Mouse (Mus musculus) neural tube, embryonic 11.5 days (tissue): Measurements from ENCODE around the gene Prpf3. TPM values are rescaled to one million over a fixed set of nuclear protein-coding genes. Genes with fewer than 3 reads are reported as not detected.

ENCODE experiments used
- ATAC-seq: fragments of 200-750 bp; cut with Nextera tagmentation; 2 replicates; pipeline ENCODE4 v1.8.0; 2017; ENCODE audit warnings: moderate number of reproducible peaks, mild to moderate bottlenecking, moderate TSS enrichment, moderate library complexity; ENCODE audit not compliant: insufficient read depth, low FRiP score, low TSS enrichment
- DNase-seq: peaks from one replicate; pipeline ENCODE4 v3.0.0-alpha.2; 2015; ENCODE audit warnings: low spot score
- H3K27ac ChIP-seq: fragments of 300-500 bp; sonication (generic); 2 replicates; pipeline ENCODE4 v1.5.1; 2014; ENCODE audit warnings: low read depth, mild to moderate bottlenecking, low read length
- H3K27me3 ChIP-seq: fragments of 300-500 bp; sonication (generic); 2 replicates; pipeline ENCODE4 v1.6.1; 2014; ENCODE audit warnings: mild to moderate bottlenecking, low read length, mixed read lengths; ENCODE audit not compliant: control insufficient read depth, insufficient read depth
- H3K36me3 ChIP-seq: fragments of 300-500 bp; sonication (generic); 2 replicates; pipeline ENCODE4 v1.6.1; 2014; ENCODE audit warnings: mild to moderate bottlenecking, low read length, moderate library complexity, mixed read lengths; ENCODE audit not compliant: control insufficient read depth, insufficient read depth
- H3K4me1 ChIP-seq: fragments of 300-500 bp; sonication (generic); 2 replicates; pipeline ENCODE4 v1.6.1; 2014; ENCODE audit warnings: low read length, mixed read lengths; ENCODE audit not compliant: control insufficient read depth, insufficient read depth
- H3K4me2 ChIP-seq: fragments of 300-500 bp; sonication (generic); 2 replicates; pipeline ENCODE4 v1.6.1; 2014; ENCODE audit warnings: low read depth, mild to moderate bottlenecking, moderate library complexity
- H3K4me3 ChIP-seq: fragments of 300-500 bp; sonication (generic); 2 replicates; pipeline ENCODE4 v1.5.1; 2014; ENCODE audit warnings: low read depth, low read length
- H3K9ac ChIP-seq: fragments of 300-500 bp; sonication (generic); 2 replicates; pipeline ENCODE4 v1.6.1; 2014; ENCODE audit warnings: mild to moderate bottlenecking, low read length
- H3K9me3 ChIP-seq: fragments of 300-500 bp; sonication (generic); 2 replicates; pipeline ENCODE4 v1.6.1; 2016; ENCODE audit warnings: low read length; ENCODE audit not compliant: control insufficient read depth
- WGBS: fragments of 180-500 bp; shearing (Covaris S2); extraction: QIAGEN DNeasy Blood & Tissue Kit; methylation state at CpG from one replicate; pipeline ENCODE4 v1.1.7; 2014; 5-methylcytosine and 5-hydroxymethylcytosine counted together
- polyA plus RNA-seq: library from polyadenylated mRNA; unstranded; fragments of >200 nt; fragmentation: Nextera tagmentation; extraction: Ambion mirVana; gene quantifications from 2 replicates; pipeline ENCODE4 v1.2.1, GENCODE M21; 2014

Prpf3 gene
- polyA plus RNA-seq, 1 experiment from 2014 or later = 69.6 TPM

DNA sequence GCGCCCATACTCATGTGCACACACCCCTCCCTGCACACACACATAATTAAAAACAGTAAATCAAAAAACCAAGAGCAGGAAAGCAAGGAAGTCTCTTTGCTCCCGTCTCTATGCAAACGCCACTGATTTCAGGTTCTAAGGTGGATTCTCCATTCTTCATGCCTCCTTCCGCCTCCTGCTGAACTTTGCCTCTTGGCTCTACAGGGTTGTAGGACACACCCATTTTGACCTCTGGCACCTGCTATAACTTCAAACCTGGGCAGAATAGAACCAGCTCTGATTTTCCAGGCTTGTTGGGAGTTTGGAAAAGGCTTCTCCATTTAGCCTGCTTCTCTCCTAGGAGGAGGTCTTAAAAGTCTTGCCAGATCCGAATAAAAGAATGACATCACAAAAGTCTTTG, 28.7 kb upstream of the Prpf3 start:
- Histone ChIP-seq H3K4me1 (peaks cover 6% of the 10 kb centered on the region; the same call in 1 of the 2 replicates), H3K36me3 (no peaks in the 10 kb centered on the region)
- ATAC-seq = no peak

DNA sequence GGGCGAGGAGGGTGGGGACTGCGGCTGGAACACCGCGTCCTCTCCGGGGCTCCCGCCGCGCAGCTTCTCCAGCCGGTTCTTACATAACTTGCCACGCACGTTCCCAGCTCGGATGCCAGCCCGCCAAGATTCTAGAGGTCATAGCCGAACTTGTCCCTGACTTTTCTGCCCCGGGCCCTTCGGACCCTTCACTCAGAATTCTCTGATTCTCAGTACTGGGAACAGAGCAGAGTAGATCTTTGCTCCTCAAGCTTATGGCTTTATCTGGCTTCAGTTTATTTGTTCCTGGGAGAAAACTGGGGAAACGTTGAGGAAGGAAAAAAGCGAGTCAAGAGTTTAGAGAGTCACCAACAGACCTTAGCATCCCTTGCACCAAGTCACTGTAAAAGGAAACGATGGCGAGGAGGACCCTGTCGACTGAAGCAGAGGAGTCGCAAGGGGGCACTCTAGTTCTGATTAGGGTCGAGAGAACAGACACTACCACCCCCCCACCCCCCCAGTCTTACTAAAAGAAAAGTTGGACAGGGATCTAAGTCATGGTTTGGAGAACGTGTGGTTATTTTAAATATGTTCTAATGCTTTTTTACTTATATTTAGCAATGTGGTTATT, 27.2 kb upstream of the Prpf3 start:
- WGBS = 2% methylated on average over 24 of the region's 24 CpGs
- Histone ChIP-seq H3K36me3 (no peaks in the 10 kb centered on the region), H3K27ac (no peak overlapping the region), H3K27me3 (no peaks in the 10 kb centered on the region), H3K4me3 (peak overlapping the region; percentile 46), H3K4me1 (peaks cover 6% of the 10 kb centered on the region; the same call in 1 of the 2 replicates), H3K9me3 (no peaks in the 10 kb centered on the region), H3K9ac (peak overlapping the region; percentile 20), H3K4me2 (peak overlapping the region; percentile 63)
- DNase-seq (peak; percentile 73), ATAC-seq (no peak; the same call in 1 of the 2 replicates)

More for the DNA sequence above, 28.7 kb upstream of the Prpf3 start:
- H3K27ac ChIP-seq = no peak overlapping the region
- no peaks in the 10 kb centered on the region for H3K27me3 ChIP-seq
- H3K9me3 ChIP-seq = no peaks in the 10 kb centered on the region
- WGBS = 83% methylated on average over 5 of the region's 5 CpGs
- no peak overlapping the region for H3K4me3 ChIP-seq
- H3K9ac ChIP-seq = no peak overlapping the region
- DNase-seq = no peak
- no peak overlapping the region for H3K4me2 ChIP-seq

- peaks cover 6% of the 10 kb centered on the region; the same call in 1 of the 2 replicates for H3K4me1 ChIP-seq
- H3K4me2 ChIP-seq = peak within 1 kb of the TSS; percentile 63
- DNase-seq (peak; percentile 95), ATAC-seq (peak; percentile 99)
- peak within 1 kb of the TSS; percentile 46 for H3K4me3 ChIP-seq
- WGBS = under 1% methylated on average over 66 of the region's 66 CpGs
- peak within 1 kb of the TSS; percentile 41 for H3K9ac ChIP-seq
- H3K27me3 ChIP-seq = no peaks in the 10 kb centered on the region
- no peak within 1 kb of the TSS for H3K27ac ChIP-seq
- H3K9me3 ChIP-seq = no peaks in the 10 kb centered on the region
- no peaks in the 10 kb centered on the region for H3K36me3 ChIP-seq
These were observed 26.5 kb upstream of the Prpf3 start, which contains the start of gene Ciart for GRCm38 (mm10) chr3:95881979-95882815. Gene Ciart (minus strand): TSS chr3:95882251.

DNA sequence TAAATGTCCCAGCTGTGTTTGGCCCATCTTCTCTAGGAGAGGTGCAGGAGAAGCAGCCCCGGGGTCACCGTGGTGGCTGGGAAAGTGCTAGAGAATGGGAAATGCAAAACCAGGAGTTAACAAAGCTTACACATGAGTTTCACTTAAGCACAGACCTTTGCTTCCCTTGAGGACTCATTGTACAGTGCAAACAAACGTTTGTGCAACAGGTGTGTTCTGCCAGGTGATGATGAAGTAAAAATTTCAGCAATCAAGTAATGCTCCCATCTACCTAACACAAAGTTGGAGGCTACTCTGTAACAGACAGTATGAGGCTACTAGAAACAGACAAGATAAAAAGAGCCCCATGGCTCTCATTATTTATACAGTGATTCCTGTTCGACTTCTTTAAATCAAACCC, 23.4 kb upstream of the Prpf3 start:
- peaks cover 6% of the 10 kb centered on the region; the same call in 1 of the 2 replicates for H3K4me1 ChIP-seq
- no peak overlapping the region for H3K4me2 ChIP-seq
- ATAC-seq (no peak), DNase-seq (no peak)
- no peak overlapping the region for H3K27ac ChIP-seq
- H3K27me3 ChIP-seq = no peaks in the 10 kb centered on the region
- no peak overlapping the region for H3K9ac ChIP-seq
- no peaks in the 10 kb centered on the region for H3K9me3 ChIP-seq
- H3K36me3 ChIP-seq = no peaks in the 10 kb centered on the region
- no peak overlapping the region for H3K4me3 ChIP-seq
- 90% methylated on average over 4 of the region's 4 CpGs for WGBS

- Histone ChIP-seq H3K27me3 (no peaks in the 10 kb centered on the region), H3K4me2 (peak overlapping the region; percentile 70), H3K36me3 (peaks cover 3% of the 10 kb centered on the region; the same call in 1 of the 2 replicates), H3K9me3 (no peaks in the 10 kb centered on the region), H3K4me1 (peaks cover 8% of the 10 kb centered on the region), H3K27ac (no peak overlapping the region), H3K9ac (peak overlapping the region; percentile 7), H3K4me3 (peak overlapping the region; percentile 58)
- WGBS = 86% methylated on average over 7 of the region's 7 CpGs
- DNase-seq = no peak
- no peak for ATAC-seq
These were observed 16.4 kb upstream of the Prpf3 start for GRCm38 (mm10) chr3:95872048-95872447.

GRCm38 (mm10) chr3:95871392-95871867, 15.7 kb upstream of the Prpf3 start, which contains the start of gene Mrps21:
Gene Mrps21 (minus strand): TSS chr3:95871519.
- Histone ChIP-seq H3K9me3 (no peaks in the 10 kb centered on the region), H3K4me2 (peak within 1 kb of the TSS; percentile 70), H3K27ac (peak within 1 kb of the TSS; percentile 65), H3K9ac (peak within 1 kb of the TSS; percentile 75), H3K4me1 (peaks cover 8% of the 10 kb centered on the region), H3K27me3 (no peaks in the 10 kb centered on the region), H3K36me3 (peaks cover 3% of the 10 kb centered on the region; the same call in 1 of the 2 replicates), H3K4me3 (peak within 1 kb of the TSS; percentile 58)
- DNase-seq (peak; percentile 89), ATAC-seq (peak; percentile 85)
- under 1% methylated on average over 33 of the region's 33 CpGs for WGBS

DNA sequence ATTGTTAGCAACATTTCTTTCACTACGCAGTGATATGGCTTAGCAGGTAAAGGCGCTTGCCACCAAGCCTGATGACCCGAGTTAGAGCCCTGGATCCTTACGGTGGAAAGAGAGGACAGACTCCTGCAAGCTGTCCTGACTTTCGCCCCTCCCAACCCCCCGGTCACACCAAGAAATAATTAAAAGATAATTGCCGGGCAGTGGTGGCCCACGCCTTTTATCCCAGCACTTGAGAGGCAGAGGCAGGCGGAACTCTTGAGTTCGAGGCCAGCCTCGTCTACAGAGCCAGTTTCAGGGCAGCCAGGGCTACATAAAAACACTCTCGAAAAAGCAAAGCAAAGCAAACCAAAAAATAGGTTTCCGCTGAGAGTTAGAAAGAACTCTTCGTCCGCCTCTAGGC, 15.3 kb upstream of the Prpf3 start:
- Histone ChIP-seq H3K27ac (peak overlapping the region; percentile 65; the same call in 1 of the 2 replicates), H3K4me1 (peaks cover 8% of the 10 kb centered on the region), H3K4me2 (peak overlapping the region; percentile 70), H3K27me3 (no peaks in the 10 kb centered on the region), H3K9ac (peak overlapping the region; percentile 75), H3K4me3 (peak overlapping the region; percentile 58), H3K36me3 (peaks cover 3% of the 10 kb centered on the region; the same call in 1 of the 2 replicates), H3K9me3 (no peaks in the 10 kb centered on the region)
- 0 out of 2 replicates have a peak, but pooled peaks have one; percentile 27 for ATAC-seq
- no peak for DNase-seq
- 8% methylated on average over 15 of the region's 15 CpGs for WGBS

GRCm38 (mm10) chr3:95867408-95867807, 11.7 kb upstream of the Prpf3 start:
- H3K9me3 ChIP-seq = no peaks in the 10 kb centered on the region
- DNase-seq = no peak
- H3K4me1 ChIP-seq = peaks cover 8% of the 10 kb centered on the region
- no peak for ATAC-seq
- no peak overlapping the region for H3K4me2 ChIP-seq
- no peak overlapping the region for H3K27ac ChIP-seq
- H3K4me3 ChIP-seq = no peak overlapping the region
- no peaks in the 10 kb centered on the region for H3K27me3 ChIP-seq
- WGBS = 95% methylated on average over 2 of the region's 2 CpGs
- no peak overlapping the region for H3K9ac ChIP-seq
- H3K36me3 ChIP-seq = peaks cover 5% of the 10 kb centered on the region; the same call in 1 of the 2 replicates
